Mouse (Mus musculus): ENCODE measurements at regions not wholly inside any gene's neighbourhood (a gene's known extent, or its start where the extent isn't known, plus 50 kb on each side); places are given as distances from the start of the nearest gene placed in this dataset.

DNA sequence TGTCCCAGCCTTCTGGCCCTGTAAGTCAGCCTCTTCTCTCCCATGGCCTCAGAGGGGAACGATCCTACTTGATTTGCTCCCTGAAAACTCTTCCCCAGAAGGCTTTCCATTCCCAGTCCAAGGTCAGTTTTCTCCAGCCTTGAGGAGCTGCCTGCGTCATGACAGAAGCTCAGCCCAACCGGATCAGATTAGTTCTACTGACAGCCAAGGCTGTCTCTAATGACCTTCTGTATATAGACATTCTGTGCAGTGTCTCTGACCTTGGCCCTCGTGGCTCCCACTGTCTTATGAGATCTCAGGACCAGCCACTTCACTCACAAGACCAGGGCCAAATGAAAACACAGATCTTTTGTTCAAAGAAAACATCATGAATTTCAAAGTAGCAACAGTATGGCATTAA, 166.6 kb upstream of the Cited2 start:
- TF ChIP-seq CTCF (conservative IDR thresholded peaks at IDR 0.05; ENCODE audit: low read length) (no peak), POU5F1 (IDR thresholded peaks at IDR 0.05; ENCODE audit: borderline replicate concordance, low read length) (no peak), NANOG (IDR thresholded peaks at IDR 0.05; ENCODE audit: borderline replicate concordance, low read length) (no peak)
